Mouse (Mus musculus) small intestine, adult 2 months (tissue): ENCODE data around the gene BC049352. TPM values are rescaled to one million over a fixed set of nuclear protein-coding genes. Genes with fewer than 3 reads are reported as not detected.

Experiments used
- H3K27ac ChIP-seq: fragments of 200-500 bp; 2 replicates; pipeline ENCODE4 v1.5.1; 2012; ENCODE audit warnings: low read depth, low read length, control low read depth, inconsistent platforms; ENCODE audit not compliant: insufficient read depth
- H3K27me3 ChIP-seq: fragments of 200-500 bp; 2 replicates; pipeline ENCODE4 v1.6.1; 2012; ENCODE audit warnings: mild to moderate bottlenecking, moderate library complexity, low read length, inconsistent platforms; ENCODE audit not compliant: control insufficient read depth, insufficient read depth
- H3K36me3 ChIP-seq: fragments of 200-500 bp; 2 replicates; pipeline ENCODE4 v1.6.1; 2012; ENCODE audit warnings: mild to moderate bottlenecking, low read length, control low read depth, inconsistent platforms; ENCODE audit not compliant: control insufficient read depth, insufficient read depth
- H3K4me1 ChIP-seq: fragments of 200-500 bp; 2 replicates; pipeline ENCODE4 v1.6.1; 2012; ENCODE audit warnings: low read length, inconsistent platforms, mixed read lengths; ENCODE audit not compliant: control insufficient read depth, insufficient read depth, insufficient read length
- H3K4me3 ChIP-seq: fragments of 200-500 bp; 2 replicates; pipeline ENCODE4 v1.5.1; 2012; ENCODE audit warnings: low read depth, mild to moderate bottlenecking, control low read depth, inconsistent platforms, low read length, moderate library complexity
- CTCF ChIP-seq: fragments of 200-500 bp; IDR thresholded peaks from 2 replicates; pipeline ENCODE4 v1.5.1; 2012; ENCODE audit warnings: low read depth, mild to moderate bottlenecking, control low read depth, inconsistent platforms, low read length, moderate library complexity, mixed read lengths; ENCODE audit not compliant: insufficient replicate concordance, insufficient read length; ENCODE audit errors: extremely low read depth
- POLR2A ChIP-seq: fragments of 200-500 bp; IDR thresholded peaks from 2 replicates; pipeline ENCODE4 v1.6.1; 2012; ENCODE audit warnings: low read depth, mild to moderate bottlenecking, control low read depth, inconsistent platforms, low read length, moderate library complexity
- WGBS: fragments of 180-500 bp; shearing (Covaris S2); methylation state at CpG from one replicate; pipeline ENCODE4 v1.1.7; 2018; 5-methylcytosine and 5-hydroxymethylcytosine counted together
- polyA plus RNA-seq: library from polyadenylated mRNA; depleted of rRNA; stranded (reverse); fragments of >200 nt; gene quantifications from 2 replicates; pipeline ENCODE4 v1.2.3, GENCODE M21; 2012

Gene BC049352
- polyA plus RNA-seq, 1 experiment, result 0.10 TPM

- Histone ChIP-seq H3K27me3 (no peaks in the 10 kb centered on the region), H3K27ac (no peak overlapping the region), H3K4me1 (no peaks in the 10 kb centered on the region), H3K4me3 (no peak overlapping the region), H3K36me3 (peaks cover 47% of the 10 kb centered on the region)
- TF ChIP-seq CTCF (no peak), POLR2A (no peak)
- WGBS, result 77% methylated on average over 3 of the region's 3 CpGs
Measured at GRCm38 (mm10) chr9:45173475-45173874, 8.3 kb upstream of the BC049352 start.

GRCm38 (mm10) chr9:45179282-45179681 is 2.5 kb upstream of the BC049352 start:
- 83% methylated on average over 5 of the region's 5 CpGs for WGBS
- no peaks in the 10 kb centered on the region; the same call in 1 of the 2 replicates for H3K4me1 ChIP-seq
- H3K36me3 ChIP-seq, result peaks cover 68% of the 10 kb centered on the region
- no peak overlapping the region; the same call in 1 of the 2 replicates for H3K27ac ChIP-seq
- no peak for TF ChIP-seq CTCF
- no peak for TF ChIP-seq POLR2A
- no peaks in the 10 kb centered on the region for H3K27me3 ChIP-seq
- H3K4me3 ChIP-seq, result no peak overlapping the region

- peaks cover 73% of the 10 kb centered on the region for H3K36me3 ChIP-seq
- WGBS, result 49% methylated on average over 3 of the region's 3 CpGs
- no peak overlapping the region for H3K4me3 ChIP-seq
- no peak for TF ChIP-seq CTCF
- TF ChIP-seq POLR2A, result no peak
- H3K4me1 ChIP-seq, result no peaks in the 10 kb centered on the region; the same call in 1 of the 2 replicates
- H3K27me3 ChIP-seq, result no peaks in the 10 kb centered on the region
- H3K27ac ChIP-seq, result no peak overlapping the region
Measured at GRCm38 (mm10) chr9:45182521-45182920, 714 bp downstream of the BC049352 start.

DNA sequence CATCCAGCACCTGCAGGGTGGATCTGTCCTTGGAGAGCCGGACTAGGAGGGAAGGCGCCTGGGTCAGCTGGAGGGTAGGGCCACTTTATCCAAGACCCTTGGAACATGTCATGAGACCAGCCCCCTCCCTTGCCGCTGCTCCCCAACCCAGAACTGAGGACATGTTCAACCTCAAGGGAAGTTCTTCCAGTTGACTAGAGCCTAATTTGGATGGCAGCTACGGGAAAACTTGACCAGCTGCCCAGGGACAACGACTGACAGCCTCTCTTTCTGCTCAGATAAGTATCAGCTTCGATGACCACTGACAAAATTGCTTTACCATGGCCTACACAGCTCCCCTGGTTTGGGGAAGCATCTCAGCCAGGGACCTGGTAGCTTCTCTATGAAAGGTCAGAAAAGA is 1.5 kb downstream of the BC049352 start:
- Histone ChIP-seq H3K27ac (no peak overlapping the region), H3K27me3 (no peaks in the 10 kb centered on the region), H3K4me1 (peaks cover 6% of the 10 kb centered on the region), H3K4me3 (no peak overlapping the region), H3K36me3 (peaks cover 70% of the 10 kb centered on the region)
- TF ChIP-seq POLR2A, result no peak
- no peak for TF ChIP-seq CTCF
- 79% methylated on average over 6 of the region's 6 CpGs for WGBS

DNA sequence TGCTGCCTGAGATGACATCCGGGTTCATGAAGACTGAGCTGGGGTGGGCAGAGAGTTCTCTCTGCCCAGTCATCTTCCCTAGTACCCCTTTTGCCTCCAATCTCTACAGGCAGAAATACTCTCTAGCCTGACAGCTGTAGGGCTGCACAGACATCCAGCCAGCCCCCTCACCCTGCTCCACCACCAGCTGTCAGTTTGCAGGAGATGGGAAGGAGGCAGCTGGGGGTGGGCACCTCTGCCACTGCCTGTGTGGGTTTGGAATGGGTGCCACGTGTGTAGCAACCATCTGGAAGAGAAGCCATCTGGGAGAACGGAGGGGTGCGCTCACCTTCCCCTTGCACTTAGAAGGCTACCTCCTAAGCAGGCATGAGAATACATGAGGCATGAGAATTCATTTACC is 3.4 kb downstream of the BC049352 start:
- Histone ChIP-seq H3K4me1 (peaks cover 11% of the 10 kb centered on the region), H3K36me3 (peaks cover 53% of the 10 kb centered on the region), H3K4me3 (no peak overlapping the region), H3K27ac (no peak overlapping the region), H3K27me3 (no peaks in the 10 kb centered on the region)
- WGBS, result 83% methylated on average over 4 of the region's 4 CpGs
- TF ChIP-seq POLR2A (no peak), CTCF (no peak)

- WGBS, result 25% methylated on average over 10 of the region's 10 CpGs
- H3K4me1 ChIP-seq, result peaks cover 19% of the 10 kb centered on the region
Measured at GRCm38 (mm10) chr9:45188570-45189563, 7.1 kb downstream of the BC049352 start.

GRCm38 (mm10) chr9:45189661-45190174 is 7.9 kb downstream of the BC049352 start:
- TF ChIP-seq POLR2A (no peak), CTCF (no peak)
- WGBS, result 33% methylated on average over 4 of the region's 4 CpGs
- Histone ChIP-seq H3K27me3 (no peaks in the 10 kb centered on the region), H3K27ac (peak overlapping the region; percentile 55), H3K4me1 (peaks cover 26% of the 10 kb centered on the region), H3K36me3 (peaks cover 27% of the 10 kb centered on the region), H3K4me3 (no peak overlapping the region)

More at GRCm38 (mm10) chr9:45188570-45189563, 7.1 kb downstream of the BC049352 start:
- H3K36me3 ChIP-seq, result peaks cover 36% of the 10 kb centered on the region
- H3K27ac ChIP-seq, result peak overlapping the region; percentile 83
- TF ChIP-seq CTCF, result no peak
- no peak for TF ChIP-seq POLR2A
- no peak overlapping the region for H3K4me3 ChIP-seq
- no peaks in the 10 kb centered on the region for H3K27me3 ChIP-seq
